Mouse (Mus musculus) liver, embryonic 12.5 days (tissue): ENCODE data around the gene Ccdc152. TPM values are rescaled to one million over a fixed set of nuclear protein-coding genes. Genes with fewer than 3 reads are reported as not detected.
"Not testable (repeated sequence)": the region's sequence is repeated elsewhere in the genome, so short reads cannot be mapped to it uniquely, and the experiment has no call there.

Experiments
- ATAC-seq: fragments of 200-750 bp; cut with Nextera tagmentation; 2 replicates; pipeline ENCODE4 v1.8.0; 2017; ENCODE audit warnings: moderate number of reproducible peaks, mild to moderate bottlenecking, moderate library complexity
- H3K27ac ChIP-seq: fragments of 300-500 bp; sonication (generic); 2 replicates; pipeline ENCODE4 v1.5.1; 2016; ENCODE audit warnings: mild to moderate bottlenecking
- H3K27me3 ChIP-seq: fragments of 300-500 bp; sonication (generic); replicated peaks from 2 replicates; pipeline ENCODE4 v1.6.1; 2016; ENCODE audit warnings: mild to moderate bottlenecking, moderate library complexity
- H3K36me3 ChIP-seq: fragments of 300-500 bp; sonication (generic); 2 replicates; pipeline ENCODE4 v1.6.1; 2016; ENCODE audit warnings: mild to moderate bottlenecking, moderate library complexity
- H3K4me1 ChIP-seq: fragments of 300-500 bp; sonication (generic); 2 replicates; pipeline ENCODE4 v1.6.1; 2016
- H3K4me2 ChIP-seq: fragments of 300-500 bp; sonication (generic); 2 replicates; pipeline ENCODE4 v1.6.1; 2016; ENCODE audit warnings: mild to moderate bottlenecking, moderate library complexity
- H3K4me3 ChIP-seq: fragments of 300-500 bp; sonication (generic); 2 replicates; pipeline ENCODE4 v1.5.1; 2016; ENCODE audit warnings: mild to moderate bottlenecking, moderate library complexity
- H3K9ac ChIP-seq: fragments of 300-500 bp; sonication (generic); 2 replicates; pipeline ENCODE4 v1.6.1; 2016; ENCODE audit warnings: mild to moderate bottlenecking, moderate library complexity
- H3K9me3 ChIP-seq: fragments of 300-500 bp; sonication (generic); replicated peaks from 2 replicates; pipeline ENCODE4 v1.6.1; 2016; ENCODE audit warnings: mild to moderate bottlenecking, moderate library complexity
- WGBS: fragments of 180-500 bp; shearing (Covaris S2); methylation state at CpG from one replicate; pipeline ENCODE4 v1.1.7; 2016; ENCODE audit not compliant: insufficient replicate concordance; 5-methylcytosine and 5-hydroxymethylcytosine counted together
- polyA plus RNA-seq: library from polyadenylated mRNA; unstranded; fragments of >200 nt; fragmentation: Nextera tagmentation; extraction: Ambion mirVana; gene quantifications from 2 replicates; pipeline ENCODE4 v1.2.1, GENCODE M21; 2016

Ccdc152 gene
- polyA plus RNA-seq, 1 experiment from 2014 or later, result 0.32 TPM

GRCm38 (mm10) chr15:3250620-3251019, 52.7 kb downstream of the Ccdc152 start:
- Histone ChIP-seq H3K4me2 (no peak overlapping the region), H3K4me3 (no peak overlapping the region), H3K27ac (peak overlapping the region; percentile 12; the same call in 1 of the 2 replicates), H3K9ac (no peak overlapping the region), H3K4me1 (no peaks in the 10 kb centered on the region), H3K9me3 (no peaks in the 10 kb centered on the region), H3K27me3 (no peaks in the 10 kb centered on the region), H3K36me3 (no peaks in the 10 kb centered on the region)
- no peak for ATAC-seq
- WGBS, result 62% methylated on average over 2 of the region's 2 CpGs

GRCm38 (mm10) chr15:3245036-3245435, 58.3 kb downstream of the Ccdc152 start:
- H3K9me3 ChIP-seq, H3K36me3 ChIP-seq, H3K4me2 ChIP-seq, H3K9ac ChIP-seq, H3K27ac ChIP-seq, H3K4me1 ChIP-seq, ATAC-seq, H3K4me3 ChIP-seq, H3K27me3 ChIP-seq: not testable (repeated sequence)
- 61% methylated on average over 10 of the region's 10 CpGs for WGBS

- H3K27ac ChIP-seq, result no peak overlapping the region
- H3K27me3 ChIP-seq, result no peaks in the 10 kb centered on the region
- no peak overlapping the region for H3K4me3 ChIP-seq
- peaks cover 6% of the 10 kb centered on the region; the same call in 1 of the 2 replicates for H3K4me1 ChIP-seq
- no peak for ATAC-seq
- no peak overlapping the region for H3K9ac ChIP-seq
- no peak overlapping the region for H3K4me2 ChIP-seq
- WGBS, result 73% methylated on average over 1 of the region's 1 CpGs
- no peaks in the 10 kb centered on the region for H3K36me3 ChIP-seq
- H3K9me3 ChIP-seq, result no peaks in the 10 kb centered on the region
Observed at GRCm38 (mm10) chr15:3237963-3238362, 65.4 kb downstream of the Ccdc152 start.

GRCm38 (mm10) chr15:3236338-3236737, 67.0 kb downstream of the Ccdc152 start:
- Histone ChIP-seq H3K4me1 (peaks cover 10% of the 10 kb centered on the region; the same call in 1 of the 2 replicates), H3K4me2 (no peak overlapping the region), H3K36me3 (no peaks in the 10 kb centered on the region), H3K27me3 (no peaks in the 10 kb centered on the region), H3K27ac (peak overlapping the region; percentile 25; the same call in 1 of the 2 replicates), H3K4me3 (no peak overlapping the region), H3K9ac (no peak overlapping the region), H3K9me3 (no peaks in the 10 kb centered on the region)
- ATAC-seq, result 0 out of 2 replicates have a peak, but pooled peaks have one; percentile 42
- WGBS, result 54% methylated on average over 2 of the region's 2 CpGs

GRCm38 (mm10) chr15:3233837-3234551, 69.3 kb downstream of the Ccdc152 start:
- Histone ChIP-seq H3K9me3 (no peaks in the 10 kb centered on the region), H3K27me3 (no peaks in the 10 kb centered on the region), H3K27ac (no peak overlapping the region), H3K4me3 (no peak overlapping the region), H3K9ac (no peak overlapping the region), H3K36me3 (no peaks in the 10 kb centered on the region), H3K4me2 (no peak overlapping the region), H3K4me1 (peaks cover 10% of the 10 kb centered on the region; the same call in 1 of the 2 replicates)
- WGBS, result 61% methylated on average over 3 of the region's 3 CpGs
- ATAC-seq, result no peak

GRCm38 (mm10) chr15:3232168-3232835, 71.0 kb downstream of the Ccdc152 start:
- 54% methylated on average over 9 of the region's 9 CpGs for WGBS
- Histone ChIP-seq H3K36me3 (no peaks in the 10 kb centered on the region), H3K27ac (0 out of 2 replicates have a peak overlapping the region, but pooled peaks have one; percentile 25), H3K9ac (no peak overlapping the region), H3K4me2 (no peak overlapping the region), H3K27me3 (no peaks in the 10 kb centered on the region), H3K9me3 (no peaks in the 10 kb centered on the region), H3K4me1 (peaks cover 13% of the 10 kb centered on the region; the same call in 1 of the 2 replicates), H3K4me3 (no peak overlapping the region)
- no peak for ATAC-seq

GRCm38 (mm10) chr15:3231004-3231403, 72.3 kb downstream of the Ccdc152 start:
- Histone ChIP-seq H3K27ac (no peak overlapping the region), H3K9me3 (no peaks in the 10 kb centered on the region), H3K9ac (no peak overlapping the region), H3K4me1 (peaks cover 13% of the 10 kb centered on the region; the same call in 1 of the 2 replicates), H3K27me3 (no peaks in the 10 kb centered on the region), H3K4me3 (no peak overlapping the region), H3K36me3 (no peaks in the 10 kb centered on the region), H3K4me2 (no peak overlapping the region)
- ATAC-seq, result no peak; the same call in 1 of the 2 replicates
- WGBS, result 61% methylated on average over 4 of the region's 4 CpGs

Other genes starting within 250 kb of the Ccdc152 start
- gene Selenop, start 35.0 kb downstream of the Ccdc152 start, polyA plus RNA-seq, result 231 and 245 TPM in 2 replicates